Mouse (Mus musculus): Measurements from ENCODE around the gene Gm9936. TPM values are rescaled to one million over a fixed set of nuclear protein-coding genes. Genes with fewer than 3 reads are reported as not detected.
A peak's percentile ranks its signal among the peaks of the same experiment; 100 is the strongest.
"Not testable (repeated sequence)": the region's sequence is repeated elsewhere in the genome, so short reads cannot be mapped to it uniquely, and the experiment has no call there.

The Gm9936 gene
- total and polyA plus RNA-seq, 3 experiments: not detected

DNA sequence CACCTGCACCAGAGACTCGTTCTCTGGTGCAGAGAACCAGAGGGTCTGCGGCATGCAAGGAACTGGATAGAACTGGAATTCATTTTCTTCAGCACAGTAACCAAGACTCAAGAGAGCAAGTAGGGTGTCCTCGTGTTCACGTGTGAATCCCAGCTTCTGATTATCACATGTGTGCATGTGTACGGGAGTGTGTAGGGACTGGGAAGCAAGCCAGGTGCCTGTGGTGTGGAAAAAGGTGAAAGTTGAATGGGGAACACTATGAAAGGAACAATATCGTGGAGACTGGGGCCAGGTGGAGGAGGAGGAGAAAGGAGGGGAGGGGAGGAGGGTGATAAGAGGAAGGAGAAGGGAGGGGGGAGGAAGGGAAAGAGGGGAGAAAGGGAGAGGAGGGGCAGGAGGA, 28.3 kb upstream of the Gm9936 start:
- Histone ChIP-seq H3K9me3 (replicated peaks; ENCODE audit: insufficient read depth, low read length) (no peaks in the 10 kb centered on the region), H3K27me3 (ENCODE audit: control insufficient read depth in 1 of 2, insufficient read depth in 2 of 2, low read length in 2 of 2) (no peaks in the 10 kb centered on the region), H3K27ac (ENCODE audit: control insufficient read depth, low read depth, low read length) (no peak overlapping the region), H3K9ac (ENCODE audit: control insufficient read depth, low read depth, low read length, poor library complexity, severe bottlenecking) (no peak overlapping the region), H3K4me1 (ENCODE audit: control insufficient read depth in 1 of 2, insufficient read depth in 2 of 2, low read length in 2 of 2) (peaks cover 0 to 7% of the 10 kb centered on the region in 2 experiments; a peak in 2 of 4 replicates), H3K79me2 (ENCODE audit: control insufficient read depth, insufficient read depth, low read length, poor library complexity) (no peaks in the 10 kb centered on the region), H3K4me3 (ENCODE audit: control insufficient read depth in 1 of 2, insufficient read depth in 1 of 2, low read depth in 2 of 2, low read length in 2 of 2) (no peak overlapping the region), H3K36me3 (ENCODE audit: control insufficient read depth in 1 of 2, insufficient read depth in 2 of 2, low read length in 2 of 2) (no peaks in the 10 kb centered on the region)
- peak; percentile 24 for DNase-seq (ENCODE audit: low read depth, low spot score)
- TF ChIP-seq BHLHE40 (IDR thresholded peaks at IDR 0.05; ENCODE audit: borderline replicate concordance, low read depth, low read length) (peak; percentile 16; the same call in 1 of the 2 replicates), SIN3A (IDR thresholded peaks at IDR 0.05; ENCODE audit: low read length) (no peak), ZC3H11A (IDR thresholded peaks at IDR 0.05; ENCODE audit: low read depth, low read length) (no peak), TBP (IDR thresholded peaks at IDR 0.05; ENCODE audit: low read depth, low read length) (no peak), POLR2AphosphoS2 (IDR thresholded peaks at IDR 0.05; ENCODE audit: low read length) (no peak), RCOR1 (IDR thresholded peaks at IDR 0.05; ENCODE audit: low read depth, low read length) (no peak), GATA1 (IDR thresholded peaks at IDR 0.05; ENCODE audit: low read depth, low read length) (no peak), KAT2A (conservative IDR thresholded peaks at IDR 0.05; ENCODE audit: low read depth, low read length) (no peak), MAZ (IDR thresholded peaks at IDR 0.05; ENCODE audit: low read depth, low read length) (no peak)

DNA sequence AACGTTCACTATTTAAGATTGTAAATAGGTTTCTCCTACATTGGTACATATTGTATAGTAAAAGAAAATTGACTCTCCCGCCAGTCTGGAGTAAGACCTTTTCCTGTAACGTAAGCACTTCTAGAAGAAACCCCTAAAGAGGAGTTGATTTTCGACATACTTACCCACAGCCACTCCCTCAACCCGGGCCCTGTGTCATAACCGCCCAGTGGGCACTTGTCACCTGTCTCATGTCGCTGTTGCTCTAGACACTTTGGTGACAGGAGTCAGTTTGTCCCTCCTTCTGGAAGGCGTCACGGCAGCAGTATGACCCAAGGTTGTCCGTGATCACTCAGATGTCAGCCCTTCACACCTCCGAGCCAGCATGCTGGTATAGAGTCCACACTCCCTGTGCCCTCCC, 24.5 kb upstream of the Gm9936 start:
- H3K27ac ChIP-seq (ENCODE audit: control insufficient read depth, low read depth, low read length): no peak overlapping the region
- H3K4me3 ChIP-seq (ENCODE audit: control insufficient read depth in 1 of 2, insufficient read depth in 1 of 2, low read depth in 2 of 2, low read length in 2 of 2): no peak overlapping the region

DNA sequence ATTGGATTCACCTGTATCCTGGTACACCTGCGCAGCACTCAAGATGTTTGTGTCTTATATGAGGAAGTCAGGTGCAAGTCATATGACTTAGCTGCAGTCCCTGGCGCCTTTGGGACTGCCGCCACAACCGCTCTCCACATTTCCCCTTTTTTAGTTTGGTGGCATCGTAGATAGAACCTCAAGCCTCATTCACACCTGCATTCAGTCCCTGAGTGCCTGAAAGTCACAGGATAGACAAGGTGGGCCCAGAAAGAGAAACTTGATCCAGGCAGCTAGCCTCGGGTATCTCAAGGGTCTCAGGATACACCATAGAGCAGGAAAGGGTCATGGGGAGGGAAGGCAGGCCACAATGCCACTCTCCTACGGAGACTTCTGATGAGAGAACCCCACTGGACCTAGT, 23.8 kb upstream of the Gm9936 start:
- H3K4me1 ChIP-seq (ENCODE audit: control insufficient read depth in 1 of 2, insufficient read depth in 2 of 2, low read length in 2 of 2); DNase-seq (ENCODE audit: low read depth, low spot score); H3K27ac ChIP-seq (ENCODE audit: control insufficient read depth, low read depth, low read length): not testable (repeated sequence)

More for the DNA sequence above, 24.5 kb upstream of the Gm9936 start:
- no peaks in the 10 kb centered on the region for H3K9me3 ChIP-seq (replicated peaks; ENCODE audit: insufficient read depth, low read length)
- peaks cover 0 to 7% of the 10 kb centered on the region in 2 experiments; a peak in 2 of 4 replicates for H3K4me1 ChIP-seq (ENCODE audit: control insufficient read depth in 1 of 2, insufficient read depth in 2 of 2, low read length in 2 of 2)
- no peak for DNase-seq (ENCODE audit: low read depth, low spot score)
- no peaks in the 10 kb centered on the region for H3K79me2 ChIP-seq (ENCODE audit: control insufficient read depth, insufficient read depth, low read length, poor library complexity)
- TF ChIP-seq TAL1 (IDR thresholded peaks at IDR 0.05; ENCODE audit: low read length) (no peak), SIN3A (IDR thresholded peaks at IDR 0.05; ENCODE audit: low read length) (no peak), GABPA (IDR thresholded peaks at IDR 0.05; ENCODE audit: low read depth, low read length) (no peak), MYB (IDR thresholded peaks at IDR 0.05; ENCODE audit: low read depth, low read length) (no peak), SMC3 (IDR thresholded peaks at IDR 0.05; ENCODE audit: low read depth, low read length) (no peak), MAFK (IDR thresholded peaks at IDR 0.05; ENCODE audit: borderline replicate concordance, low read depth, low read length) (no peak), NRF1 (IDR thresholded peaks at IDR 0.05; ENCODE audit: insufficient read depth, low read depth, low read length, poor library complexity, severe bottlenecking) (no peak), ZMIZ1 (IDR thresholded peaks at IDR 0.05; ENCODE audit: low read depth, low read length) (no peak), MEF2A (IDR thresholded peaks at IDR 0.05; ENCODE audit: extremely low read depth, insufficient replicate concordance, low read depth, low read length, poor library complexity, severe bottlenecking) (no peak)
- no peaks in the 10 kb centered on the region for H3K27me3 ChIP-seq (ENCODE audit: control insufficient read depth in 1 of 2, insufficient read depth in 2 of 2, low read length in 2 of 2)
- H3K36me3 ChIP-seq (ENCODE audit: control insufficient read depth in 1 of 2, insufficient read depth in 2 of 2, low read length in 2 of 2): no peaks in the 10 kb centered on the region
- no peak overlapping the region for H3K9ac ChIP-seq (ENCODE audit: control insufficient read depth, low read depth, low read length, poor library complexity, severe bottlenecking)

More for the DNA sequence above, 23.8 kb upstream of the Gm9936 start:
- H3K27me3 ChIP-seq (ENCODE audit: control insufficient read depth in 1 of 2, insufficient read depth in 2 of 2, low read length in 2 of 2); H3K9me3 ChIP-seq (replicated peaks; ENCODE audit: insufficient read depth, low read length); H3K36me3 ChIP-seq (ENCODE audit: control insufficient read depth in 1 of 2, insufficient read depth in 2 of 2, low read length in 2 of 2); H3K4me3 ChIP-seq (ENCODE audit: control insufficient read depth in 1 of 2, insufficient read depth in 1 of 2, low read depth in 2 of 2, low read length in 2 of 2); H3K79me2 ChIP-seq (ENCODE audit: control insufficient read depth, insufficient read depth, low read length, poor library complexity); H3K9ac ChIP-seq (ENCODE audit: control insufficient read depth, low read depth, low read length, poor library complexity, severe bottlenecking): not testable (repeated sequence)

All from MEL (cell line).